In the genomic region with DNA sequence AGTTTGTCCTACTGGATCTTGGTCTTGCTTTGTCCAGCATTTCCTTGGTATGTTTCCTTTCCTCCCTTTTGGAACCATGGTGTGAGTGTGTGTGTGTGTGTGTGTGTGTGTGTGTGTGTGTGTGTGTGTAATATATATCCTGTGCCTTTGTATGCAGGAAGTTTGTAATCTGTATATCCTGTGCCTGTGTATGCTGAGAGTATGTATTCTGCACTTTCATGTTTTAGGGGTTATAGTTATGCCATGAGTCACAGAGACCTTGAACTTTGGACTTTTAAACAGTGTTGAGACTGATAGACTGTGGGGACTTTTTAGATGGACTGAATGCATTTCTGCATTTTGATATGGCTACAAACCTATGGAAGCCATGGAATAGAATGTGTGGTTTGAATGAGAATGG, we compare ENCODE assay signal across 13 mouse cellular contexts.
"Had no signal": no experiment of that assay in that cellular context is flagged by ENCODE, and none has a peak within 500 bp of the region (broad histone marks: within the 10 kb centered on the region; RNA-seq: fewer than 3 reads in every experiment).

No protein-coding gene starts in this region.

- H3K4me3 ChIP-seq: kidney, embryonic 15.5 days; limb, embryonic 13.5 days; liver, embryonic 13.5 days; midbrain, embryonic 12.5 days; midbrain, embryonic 15.5 days; neural tube, embryonic 13.5 days had no signal

- H3K27me3 ChIP-seq: kidney, embryonic 15.5 days; limb, embryonic 13.5 days; liver, embryonic 13.5 days; midbrain, embryonic 15.5 days; neural tube, embryonic 13.5 days had no signal

- H3K9me3 ChIP-seq: kidney, embryonic 15.5 days; limb, embryonic 13.5 days; liver, embryonic 13.5 days; midbrain, embryonic 12.5 days; midbrain, embryonic 15.5 days; neural tube, embryonic 13.5 days had no signal

- DNase-seq: left cerebral cortex, postnatal 4 days; liver, embryonic 13.5 days; lung, embryonic 14.5 days; retina, postnatal 1 day; right cerebral cortex, postnatal 25 days; thymus, postnatal 25 days had no signal

- H3K9ac ChIP-seq: kidney, embryonic 15.5 days; limb, embryonic 13.5 days; liver, embryonic 13.5 days; lung, embryonic 14.5 days; midbrain, embryonic 12.5 days; midbrain, embryonic 15.5 days; neural tube, embryonic 13.5 days had no signal

- H3K4me1 ChIP-seq: kidney, embryonic 15.5 days; midbrain, embryonic 12.5 days; midbrain, embryonic 15.5 days; neural tube, embryonic 13.5 days had no signal

- ATAC-seq: lung, postnatal 0 days; midbrain, embryonic 15.5 days had no signal

- H3K36me3 ChIP-seq: kidney, embryonic 15.5 days; limb, embryonic 13.5 days; liver, embryonic 13.5 days; midbrain, embryonic 12.5 days; midbrain, embryonic 15.5 days; neural tube, embryonic 13.5 days had no signal

- H3K27ac ChIP-seq: kidney, embryonic 15.5 days; limb, embryonic 13.5 days; liver, embryonic 13.5 days; macrophage; midbrain, embryonic 12.5 days; midbrain, embryonic 15.5 days; neural tube, embryonic 13.5 days had no signal

- H3K4me2 ChIP-seq: kidney, embryonic 15.5 days; limb, embryonic 13.5 days; liver, embryonic 13.5 days; lung, embryonic 14.5 days; midbrain, embryonic 12.5 days; midbrain, embryonic 15.5 days; neural tube, embryonic 13.5 days had no signal
